Mouse (Mus musculus) embryonic facial prominence, embryonic 14.5 days (tissue): ENCODE measurements at regions not wholly inside any gene's neighbourhood (a gene's known extent, or its start where the extent isn't known, plus 50 kb on each side); places are given as distances from the start of the nearest gene placed in this dataset.
A peak's percentile ranks its signal among the peaks of the same experiment; 100 is the strongest.

Experiments used
- ATAC-seq: fragments of 200-750 bp; cut with Nextera tagmentation; 2 replicates; pipeline ENCODE4 v1.8.0; 2017; ENCODE audit warnings: low read depth, moderate number of reproducible peaks, moderate TSS enrichment
- DNase-seq: peaks from one replicate; pipeline ENCODE4 v3.0.0-alpha.2; 2015; ENCODE audit warnings: low spot score
- H3K27ac ChIP-seq: fragments of 300-500 bp; sonication (generic); replicated peaks from 2 replicates; pipeline ENCODE4 v1.5.1; 2014; ENCODE audit warnings: low read depth, mild to moderate bottlenecking, low read length, moderate library complexity
- H3K27me3 ChIP-seq: fragments of 300-500 bp; sonication (generic); replicated peaks from 2 replicates; pipeline ENCODE4 v1.6.1; 2014; ENCODE audit warnings: low read length; ENCODE audit not compliant: control insufficient read depth, insufficient read depth
- H3K36me3 ChIP-seq: fragments of 300-500 bp; sonication (generic); 2 replicates; pipeline ENCODE4 v1.6.1; 2014; ENCODE audit warnings: low read length, mixed read lengths; ENCODE audit not compliant: control insufficient read depth, insufficient read depth
- H3K4me1 ChIP-seq: fragments of 300-500 bp; sonication (generic); 2 replicates; pipeline ENCODE4 v1.6.1; 2014; ENCODE audit warnings: antibody characterized with exemption, low read length; ENCODE audit not compliant: control insufficient read depth, insufficient read depth
- H3K4me2 ChIP-seq: fragments of 300-500 bp; sonication (generic); 2 replicates; pipeline ENCODE4 v1.6.1; 2014; ENCODE audit warnings: low read depth, mild to moderate bottlenecking, low read length, moderate library complexity, mixed read lengths
- H3K4me3 ChIP-seq: fragments of 300-500 bp; sonication (generic); 2 replicates; pipeline ENCODE4 v1.5.1; 2014; ENCODE audit warnings: low read depth, mild to moderate bottlenecking, low read length
- H3K9ac ChIP-seq: fragments of 300-500 bp; sonication (generic); 2 replicates; pipeline ENCODE4 v1.6.1; 2014; ENCODE audit warnings: low read depth, mild to moderate bottlenecking, low read length, moderate library complexity, mixed read lengths
- H3K9me3 ChIP-seq: fragments of 300-500 bp; sonication (generic); 2 replicates; pipeline ENCODE4 v1.6.1; 2016; ENCODE audit warnings: low read length; ENCODE audit not compliant: control insufficient read depth
- WGBS: fragments of 180-500 bp; shearing (Covaris S2); extraction: QIAGEN DNeasy Blood & Tissue Kit; methylation state at CpG from one replicate; pipeline ENCODE4 v1.1.7; 2014; 5-methylcytosine and 5-hydroxymethylcytosine counted together

DNA sequence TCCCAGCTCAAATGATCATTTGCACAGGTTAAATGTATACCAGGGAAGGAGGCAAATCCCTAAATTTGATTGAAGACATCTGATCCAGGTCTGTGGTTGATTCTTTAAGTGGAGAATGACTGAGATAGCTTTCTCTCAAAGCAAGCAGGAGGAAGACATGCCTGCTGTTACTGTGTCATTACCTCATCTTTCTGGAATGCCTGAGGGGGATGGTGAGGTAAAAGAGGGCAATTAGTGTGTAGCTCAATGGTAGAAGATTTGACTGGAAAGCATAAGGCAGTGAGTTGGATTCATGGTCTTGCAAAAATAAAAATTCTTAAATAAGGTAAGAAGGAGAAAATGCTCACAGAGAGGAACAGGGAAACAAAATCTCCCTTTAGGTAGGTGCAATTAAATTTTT is 144.9 kb downstream of the Fam84b start:
- ATAC-seq = peak; percentile 82
- peak; percentile 64 for DNase-seq
- Histone ChIP-seq H3K36me3 (no peaks in the 10 kb centered on the region), H3K4me1 (peaks cover 6% of the 10 kb centered on the region; the same call in 1 of the 2 replicates), H3K4me3 (no peak overlapping the region), H3K27ac (no peak overlapping the region), H3K9me3 (no peaks in the 10 kb centered on the region), H3K4me2 (no peak overlapping the region), H3K27me3 (no peaks in the 10 kb centered on the region), H3K9ac (no peak overlapping the region)

DNA sequence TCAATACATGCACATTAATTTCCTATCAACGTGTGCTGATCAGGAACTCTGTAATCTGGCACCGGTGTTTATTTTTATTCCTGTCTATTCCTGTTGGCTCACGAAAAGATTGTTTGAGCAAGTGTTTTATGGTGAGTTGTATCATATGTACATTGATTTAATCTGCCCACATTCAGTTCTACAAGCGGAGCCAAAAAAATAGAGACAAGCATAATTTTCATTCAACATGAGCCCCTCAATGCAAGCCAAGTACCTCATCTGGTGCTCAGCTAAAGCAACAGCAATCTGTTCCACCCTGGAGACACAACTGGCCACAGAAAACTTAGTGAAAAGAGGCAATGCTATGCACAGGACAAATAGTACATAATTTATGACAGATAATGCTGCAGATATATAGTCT is 147.6 kb downstream of the Fam84b start:
- Histone ChIP-seq H3K27ac (no peak overlapping the region), H3K36me3 (no peaks in the 10 kb centered on the region), H3K4me3 (no peak overlapping the region), H3K9ac (no peak overlapping the region), H3K9me3 (no peaks in the 10 kb centered on the region), H3K27me3 (no peaks in the 10 kb centered on the region), H3K4me1 (peaks cover 6% of the 10 kb centered on the region; the same call in 1 of the 2 replicates), H3K4me2 (no peak overlapping the region)
- 51% methylated on average over 4 of the region's 4 CpGs for WGBS
- ATAC-seq = no peak
- DNase-seq = peak; percentile 79

DNA sequence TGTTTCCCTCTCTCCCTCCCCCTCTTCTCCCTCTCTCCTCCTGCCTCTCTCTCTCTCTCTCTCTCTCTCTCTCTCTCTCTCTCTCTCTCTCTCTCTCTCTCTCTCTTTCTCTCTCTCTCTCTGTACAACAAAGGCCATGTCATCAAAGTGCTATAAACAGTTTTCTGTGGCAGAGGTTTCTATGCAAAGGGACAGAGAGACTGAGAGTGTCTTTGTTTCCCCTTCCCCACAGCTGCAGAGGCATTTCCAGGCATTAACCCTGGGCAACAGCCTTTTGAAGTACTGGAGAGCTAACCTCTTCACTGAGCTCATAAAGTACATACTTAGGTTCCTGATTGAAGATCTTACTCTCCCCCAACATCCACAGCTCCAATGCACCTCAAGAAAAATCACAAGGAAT is 152.3 kb downstream of the Fam84b start:
- no peaks in the 10 kb centered on the region for H3K36me3 ChIP-seq
- no peak overlapping the region for H3K4me2 ChIP-seq
- ATAC-seq (no peak), DNase-seq (no peak)
- no peaks in the 10 kb centered on the region for H3K9me3 ChIP-seq
- H3K4me1 ChIP-seq = peaks cover 3% of the 10 kb centered on the region; the same call in 1 of the 2 replicates
- no peak overlapping the region for H3K27ac ChIP-seq
- no peaks in the 10 kb centered on the region for H3K27me3 ChIP-seq
- no peak overlapping the region for H3K9ac ChIP-seq
- no peak overlapping the region for H3K4me3 ChIP-seq

DNA sequence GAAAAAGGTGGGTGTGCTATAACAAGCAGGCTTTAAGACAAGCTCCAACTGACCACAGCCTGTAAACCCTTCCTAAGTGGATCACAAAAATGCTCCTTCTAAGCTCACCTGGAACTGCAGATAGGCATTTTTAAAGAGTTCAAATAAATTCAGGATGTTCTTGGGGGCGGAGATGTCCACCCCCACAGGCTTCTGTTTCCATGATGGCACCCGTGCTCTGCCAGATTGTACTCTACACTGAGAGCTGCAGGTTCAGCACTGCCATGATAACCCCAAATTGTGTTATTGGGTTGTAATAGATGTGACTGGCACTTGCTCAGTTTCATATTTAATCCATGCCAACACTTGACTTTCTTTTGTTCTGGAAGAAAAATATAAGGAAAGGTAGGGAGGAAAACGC is 158.8 kb downstream of the Fam84b start:
- Histone ChIP-seq H3K36me3 (no peaks in the 10 kb centered on the region), H3K4me2 (no peak overlapping the region), H3K9ac (no peak overlapping the region), H3K27me3 (no peaks in the 10 kb centered on the region), H3K4me3 (no peak overlapping the region), H3K4me1 (no peaks in the 10 kb centered on the region), H3K9me3 (no peaks in the 10 kb centered on the region), H3K27ac (no peak overlapping the region)
- ATAC-seq = no peak
- no peak for DNase-seq
- WGBS = 89% methylated on average over 3 of the region's 3 CpGs

DNA sequence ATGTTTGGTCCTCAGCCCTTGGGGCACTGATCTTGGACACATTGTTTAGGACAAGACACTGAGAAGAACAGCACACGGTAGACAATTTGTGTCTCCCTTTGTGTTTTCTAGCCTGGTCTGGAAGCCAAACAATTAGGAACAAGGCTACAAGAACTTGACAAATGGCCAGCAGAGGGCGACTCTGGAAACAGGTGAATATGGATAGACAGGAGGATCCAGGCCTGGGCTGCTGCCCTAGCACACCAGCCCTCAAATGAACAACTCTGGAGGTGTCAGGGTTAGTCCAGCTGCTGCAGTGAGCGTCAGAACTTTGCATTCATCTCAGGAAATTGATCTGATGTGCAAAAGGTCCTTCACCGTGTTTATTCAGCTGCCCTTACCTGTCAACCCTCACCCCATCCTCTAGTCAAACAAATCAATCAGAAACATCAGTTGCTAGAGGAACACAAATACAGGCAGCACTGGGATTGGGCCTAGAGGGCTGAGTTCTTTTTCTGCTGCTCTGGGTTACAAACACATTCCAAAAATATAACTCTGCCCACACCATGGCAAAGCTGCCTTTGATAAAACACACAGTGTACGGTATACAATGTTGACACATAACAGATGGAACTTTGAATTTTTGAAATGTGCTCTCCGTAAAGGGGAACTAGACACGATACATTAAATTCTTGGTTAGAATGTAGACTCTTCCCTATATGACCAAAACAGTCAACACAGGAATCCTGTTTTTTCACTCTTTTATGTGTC is 159.7 kb downstream of the Fam84b start:
- Histone ChIP-seq H3K4me3 (no peak overlapping the region), H3K4me1 (no peaks in the 10 kb centered on the region), H3K36me3 (no peaks in the 10 kb centered on the region), H3K27ac (no peak overlapping the region), H3K27me3 (no peaks in the 10 kb centered on the region), H3K4me2 (no peak overlapping the region), H3K9ac (no peak overlapping the region), H3K9me3 (no peaks in the 10 kb centered on the region)
- DNase-seq (peak; percentile 20), ATAC-seq (no peak)
- 49% methylated on average over 7 of the region's 7 CpGs for WGBS

DNA sequence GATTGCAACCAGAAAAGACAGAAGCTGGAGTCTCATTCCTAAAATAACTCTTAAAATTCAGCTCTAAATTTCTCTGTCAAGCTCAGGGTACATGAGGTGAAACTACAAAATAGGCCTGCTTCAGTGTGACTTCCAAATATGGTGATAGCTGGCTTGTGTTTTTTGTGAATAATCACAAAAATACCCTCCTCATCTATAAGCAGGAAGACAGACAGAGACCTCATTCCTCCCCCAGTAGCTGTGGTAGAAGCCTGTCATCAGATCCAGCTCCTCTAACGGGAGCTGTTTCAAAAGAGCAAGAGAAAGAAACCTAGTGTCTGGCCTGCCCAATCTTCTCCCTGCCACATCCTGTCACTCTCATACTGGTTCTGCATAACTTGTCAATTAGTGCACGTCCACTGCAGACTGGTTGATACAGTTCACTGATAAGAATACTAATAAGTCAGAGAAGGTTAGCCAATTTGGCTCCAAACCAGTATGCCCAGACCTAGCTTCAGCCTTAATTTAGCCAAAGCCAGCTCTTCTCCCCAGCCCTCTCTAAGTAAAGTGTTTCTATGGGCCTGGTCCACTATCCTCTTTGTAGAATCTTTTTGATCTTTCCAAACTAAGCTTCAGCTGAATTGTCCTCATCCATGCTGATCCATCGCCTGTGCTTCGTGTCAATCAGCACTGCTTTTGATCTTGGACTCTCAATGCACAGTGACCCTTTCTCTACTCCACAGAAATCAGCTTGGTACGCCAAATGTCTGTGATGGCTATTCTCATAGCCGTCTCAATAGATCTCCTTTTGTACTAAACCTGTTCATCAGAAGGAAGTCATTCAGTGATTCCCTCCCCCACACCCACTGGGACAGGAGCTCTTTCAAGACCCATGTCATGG is 160.6 kb downstream of the Fam84b start:
- H3K9ac ChIP-seq = no peak overlapping the region
- no peaks in the 10 kb centered on the region for H3K36me3 ChIP-seq
- H3K27ac ChIP-seq = no peak overlapping the region
- WGBS = 39% methylated on average over 6 of the region's 6 CpGs
- H3K27me3 ChIP-seq = no peaks in the 10 kb centered on the region
- no peaks in the 10 kb centered on the region for H3K4me1 ChIP-seq
- H3K4me2 ChIP-seq = no peak overlapping the region
- no peak for DNase-seq
- H3K4me3 ChIP-seq = no peak overlapping the region
- no peaks in the 10 kb centered on the region for H3K9me3 ChIP-seq
- no peak for ATAC-seq

DNA sequence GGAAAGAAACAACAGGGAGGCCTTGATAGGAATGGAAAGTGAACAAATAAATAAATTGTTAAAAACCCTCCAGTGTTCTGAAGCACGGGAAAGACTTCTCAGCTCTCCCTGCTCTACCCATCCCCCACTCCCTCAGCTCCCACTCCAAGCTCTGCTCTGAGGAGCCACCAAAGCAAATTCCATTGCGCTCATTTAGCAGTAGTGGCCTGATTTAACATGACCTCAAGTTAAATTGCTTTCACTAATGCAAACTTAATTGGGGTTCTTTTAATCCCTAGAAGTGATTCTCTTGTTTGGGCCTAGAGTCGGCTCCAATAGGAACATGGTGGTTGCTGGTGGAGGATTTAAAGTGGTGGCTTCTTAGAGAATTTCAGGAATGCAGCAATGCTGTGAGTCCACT is 161.4 kb downstream of the Fam84b start:
- Histone ChIP-seq H3K9me3 (no peaks in the 10 kb centered on the region), H3K4me2 (no peak overlapping the region), H3K4me3 (no peak overlapping the region), H3K27ac (no peak overlapping the region), H3K9ac (no peak overlapping the region), H3K36me3 (no peaks in the 10 kb centered on the region), H3K4me1 (no peaks in the 10 kb centered on the region), H3K27me3 (no peaks in the 10 kb centered on the region)
- WGBS = 24% methylated on average over 3 of the region's 3 CpGs
- DNase-seq = peak; percentile 57
- no peak; the same call in 1 of the 2 replicates for ATAC-seq

DNA sequence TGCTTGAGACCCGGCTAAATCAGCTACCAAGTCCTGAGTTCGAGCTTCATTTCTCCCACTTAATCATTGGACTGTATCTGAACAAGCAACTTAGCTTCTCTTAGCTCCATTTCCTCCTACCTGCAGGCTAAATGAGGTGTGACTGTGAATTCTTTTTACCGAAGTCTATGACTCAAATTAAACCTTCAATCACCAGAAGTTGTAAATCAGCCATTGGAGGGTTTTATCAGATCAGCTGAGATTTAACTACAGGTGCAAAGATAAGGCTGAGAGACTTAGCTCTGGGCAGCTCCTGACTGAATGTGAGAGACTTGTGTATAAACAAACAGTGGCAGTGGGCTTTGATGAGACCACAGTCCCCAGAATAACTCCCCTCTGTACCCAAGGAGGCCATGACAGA is 176.2 kb downstream of the Fam84b start:
- Histone ChIP-seq H3K4me3 (no peak overlapping the region), H3K9ac (no peak overlapping the region), H3K27ac (no peak overlapping the region), H3K27me3 (no peaks in the 10 kb centered on the region), H3K9me3 (no peaks in the 10 kb centered on the region), H3K4me1 (no peaks in the 10 kb centered on the region), H3K36me3 (no peaks in the 10 kb centered on the region), H3K4me2 (no peak overlapping the region)
- 75% methylated on average over 3 of the region's 3 CpGs for WGBS
- ATAC-seq (no peak), DNase-seq (no peak)
